ENCODE assay signal across 8 mouse cellular contexts in genomic region chr1:93305581-93306337, GRCm38 (mm10). TPM values are rescaled to one million over a fixed set of nuclear protein-coding genes. Genes with fewer than 3 reads are reported as not detected.
DNase-seq lines count a peak whose midpoint lies in the region; ATAC-seq and TF ChIP-seq lines count a peak whose summit lies in the region.

Gene Mterf4, minus strand, starts transcription at chr1:93305915.

- H3K4me1 ChIP-seq in hindbrain, embryonic 10.5 days (replicated peaks): peaks cover 18% of the 10 kb centered on the region
- H3K4me1 ChIP-seq in lung, postnatal 0 days (ENCODE audit: insufficient read depth, low read depth, low read length): peaks cover 5% of the 10 kb centered on the region; the same call in 1 of the 2 replicates

- H3K27ac ChIP-seq in hindbrain, embryonic 10.5 days: peak within 1 kb of the TSS; percentile 86
- peak within 1 kb of the TSS; percentile 51 for H3K27ac ChIP-seq in lung, postnatal 0 days (ENCODE audit: low read length)

- WGBS in hindbrain, embryonic 10.5 days: 7% methylated on average over 36 of the region's 36 CpGs
- 8% methylated on average over 36 of the region's 36 CpGs for WGBS in lung, postnatal 0 days

- peak; percentile 82 for DNase-seq in Muller cell, postnatal 12 days (ENCODE audit: inconsistent ontology term)
- peak; percentile 82 for DNase-seq in cerebellum, adult 9-10 months
- peak; percentile 82 for DNase-seq in hindbrain, embryonic 10.5 days (ENCODE audit: low spot score)
- peak; percentile 70 for DNase-seq in layer of hippocampus, adult 9-11 months
- peak; percentile 93 for DNase-seq in lung, postnatal 0 days (ENCODE audit: low spot score)
- peak; percentile 67 for DNase-seq in ovary, postnatal 14 days (ENCODE audit: low spot score)
- DNase-seq in thymus, postnatal 14 days: peak; percentile 84

- H3K36me3 ChIP-seq in hindbrain, embryonic 10.5 days: peaks cover 64% of the 10 kb centered on the region
- H3K36me3 ChIP-seq in lung, postnatal 0 days (ENCODE audit: insufficient read depth, low read length): peaks cover 5% of the 10 kb centered on the region; the same call in 1 of the 2 replicates

- peak within 1 kb of the TSS; percentile 77 for H3K4me3 ChIP-seq in hindbrain, embryonic 10.5 days
- H3K4me3 ChIP-seq in lung, postnatal 0 days (ENCODE audit: low read depth, low read length): peak within 1 kb of the TSS; percentile 84

- no peaks in the 10 kb centered on the region for H3K27me3 ChIP-seq in hindbrain, embryonic 10.5 days (ENCODE audit: insufficient read depth, poor library complexity, severe bottlenecking)
- no peaks in the 10 kb centered on the region for H3K27me3 ChIP-seq in lung, postnatal 0 days (replicated peaks; ENCODE audit: insufficient read depth, low read length)

- TF ChIP-seq EP300 in lung, postnatal 0 days (IDR thresholded peaks at IDR 0.05): no peak

- peak; percentile 99 for ATAC-seq in frontal cortex, adult (ENCODE audit: low TSS enrichment)
- ATAC-seq in lung, postnatal 0 days: peak; percentile 95

- H3K4me2 ChIP-seq in lung, postnatal 0 days (replicated peaks; ENCODE audit: low read depth, low read length): peak within 1 kb of the TSS; percentile 86

- TF ChIP-seq CTCF in lung, postnatal 0 days (IDR thresholded peaks at IDR 0.05): no peak

- peak within 1 kb of the TSS; percentile 77 for H3K9ac ChIP-seq in lung, postnatal 0 days (replicated peaks; ENCODE audit: low read depth)

- H3K9me3 ChIP-seq in hindbrain, embryonic 10.5 days: no peaks in the 10 kb centered on the region
- no peaks in the 10 kb centered on the region for H3K9me3 ChIP-seq in lung, postnatal 0 days (ENCODE audit: low read length)

RNA-seq across cellular contexts. Expression of gene Mterf4, which starts in this region (rescaled TPM):
- 33.5 and 37.5 TPM in 2 replicates for polyA plus RNA-seq in hindbrain, embryonic 10.5 days (2016; fragmentation: Nextera tagmentation; extraction: Ambion mirVana)
- 18.9 and 23.0 TPM in 2 replicates for polyA plus RNA-seq in lung, postnatal 0 days (2015; fragmentation: Nextera tagmentation; extraction: Ambion mirVana)

Comparison
In these comparisons a context has a peak if more than half of its experiments do, and no peak if none do; other contexts are left out.
1. Peak in every context shown above with its lines: DNase-seq, ATAC-seq, H3K4me3 ChIP-seq and H3K27ac ChIP-seq.